Mouse (Mus musculus) cortical plate, adult 2 months (tissue): ENCODE results near the gene Exd1. TPM values are rescaled to one million over a fixed set of nuclear protein-coding genes. Genes with fewer than 3 reads are reported as not detected.
"Not testable (repeated sequence)": the region's sequence is repeated elsewhere in the genome, so short reads cannot be mapped to it uniquely, and the experiment has no call there.

Experiments
- H3K27ac ChIP-seq: fragments of 200-500 bp; 2 replicates; pipeline ENCODE4 v1.5.1; 2012; ENCODE audit warnings: low read length, control low read depth, inconsistent platforms; ENCODE audit not compliant: insufficient read depth
- H3K4me1 ChIP-seq: fragments of 200-500 bp; 2 replicates; pipeline ENCODE4 v1.6.1; 2011; ENCODE audit warnings: low read length; ENCODE audit not compliant: control insufficient read depth, insufficient read depth
- H3K4me3 ChIP-seq: fragments of 200-500 bp; 2 replicates; pipeline ENCODE4 v1.5.1; 2011; ENCODE audit warnings: mild to moderate bottlenecking, low read length, control low read depth; ENCODE audit not compliant: insufficient read depth
- CTCF ChIP-seq: fragments of 200-500 bp; IDR thresholded peaks from 2 replicates; pipeline ENCODE4 v1.5.1; 2011; ENCODE audit warnings: mild to moderate bottlenecking, control low read depth, low read length; ENCODE audit not compliant: insufficient read depth; ENCODE audit errors: extremely low read depth
- POLR2A ChIP-seq: fragments of 200-500 bp; IDR thresholded peaks from 2 replicates; pipeline ENCODE4 v1.6.1; 2011; ENCODE audit warnings: mild to moderate bottlenecking, low read length, control low read depth; ENCODE audit not compliant: insufficient read depth; ENCODE audit errors: extremely low read depth
- polyA plus RNA-seq: library from polyadenylated mRNA; depleted of rRNA; stranded (reverse); fragments of >200 nt; gene quantifications from 2 replicates; pipeline ENCODE4 v1.2.3, GENCODE M21; 2012

The Exd1 gene
- polyA plus RNA-seq, 1 experiment: 0.75 TPM

GRCm38 (mm10) chr2:119543656-119544055, 3.8 kb downstream of the Exd1 start:
- no peak overlapping the region for H3K4me3 ChIP-seq
- no peak for TF ChIP-seq POLR2A
- no peak for TF ChIP-seq CTCF
- no peak overlapping the region for H3K27ac ChIP-seq
- peaks cover 2% of the 10 kb centered on the region; the same call in 1 of the 2 replicates for H3K4me1 ChIP-seq

- Histone ChIP-seq H3K4me1 (no peaks in the 10 kb centered on the region), H3K4me3 (no peak overlapping the region), H3K27ac (no peak overlapping the region)
- TF ChIP-seq POLR2A (no peak), CTCF (peak; percentile 66)
These were observed 5.3 kb downstream of the Exd1 start for GRCm38 (mm10) chr2:119542106-119542505.

GRCm38 (mm10) chr2:119538802-119539201, 8.6 kb downstream of the Exd1 start:
- TF ChIP-seq CTCF (no peak), POLR2A (no peak)
- no peak overlapping the region for H3K4me3 ChIP-seq

GRCm38 (mm10) chr2:119525422-119525821, 22.0 kb downstream of the Exd1 start:
- TF ChIP-seq CTCF (no peak), POLR2A (no peak)
- Histone ChIP-seq H3K4me1 (no peaks in the 10 kb centered on the region), H3K4me3 (no peak overlapping the region), H3K27ac (no peak overlapping the region)

More at GRCm38 (mm10) chr2:119538802-119539201, 8.6 kb downstream of the Exd1 start:
- H3K27ac ChIP-seq: no peak overlapping the region
- no peaks in the 10 kb centered on the region for H3K4me1 ChIP-seq

GRCm38 (mm10) chr2:119523836-119524235, 23.6 kb downstream of the Exd1 start:
- no peaks in the 10 kb centered on the region for H3K4me1 ChIP-seq
- no peak overlapping the region for H3K27ac ChIP-seq
- no peak for TF ChIP-seq POLR2A
- H3K4me3 ChIP-seq: no peak overlapping the region

GRCm38 (mm10) chr2:119520550-119520949, 26.9 kb downstream of the Exd1 start:
- TF ChIP-seq POLR2A (no peak), CTCF (no peak)
- no peak overlapping the region for H3K27ac ChIP-seq
- no peaks in the 10 kb centered on the region for H3K4me1 ChIP-seq
- no peak overlapping the region for H3K4me3 ChIP-seq

- Histone ChIP-seq H3K27ac (no peak overlapping the region), H3K4me1 (no peaks in the 10 kb centered on the region), H3K4me3 (no peak overlapping the region)
- no peak for TF ChIP-seq CTCF
These were observed 30.6 kb downstream of the Exd1 start for GRCm38 (mm10) chr2:119516811-119517210.

GRCm38 (mm10) chr2:119514026-119514522, 33.4 kb downstream of the Exd1 start:
- no peak overlapping the region for H3K27ac ChIP-seq
- no peak for TF ChIP-seq POLR2A
- TF ChIP-seq CTCF: no peak
- no peaks in the 10 kb centered on the region for H3K4me1 ChIP-seq
- H3K4me3 ChIP-seq: no peak overlapping the region

- Histone ChIP-seq H3K27ac (no peak overlapping the region), H3K4me3 (no peak overlapping the region), H3K4me1 (no peaks in the 10 kb centered on the region)
- TF ChIP-seq CTCF (no peak), POLR2A (no peak)
These were observed 35.1 kb downstream of the Exd1 start for GRCm38 (mm10) chr2:119512292-119512691.

GRCm38 (mm10) chr2:119510856-119511255, 36.6 kb downstream of the Exd1 start:
- Histone ChIP-seq H3K4me1 (no peaks in the 10 kb centered on the region), H3K4me3 (no peak overlapping the region), H3K27ac (no peak overlapping the region)
- TF ChIP-seq POLR2A (no peak), CTCF (no peak)

GRCm38 (mm10) chr2:119508518-119508917, 38.9 kb downstream of the Exd1 start:
- not testable (repeated sequence) for H3K4me3 ChIP-seq, H3K27ac ChIP-seq, H3K4me1 ChIP-seq
